Mouse (Mus musculus) MEL (cell line): ENCODE results near the gene Tnrc6c. TPM values are rescaled to one million over a fixed set of nuclear protein-coding genes. Genes with fewer than 3 reads are reported as not detected.

Experiments
- DNase-seq: peaks from one replicate; pipeline ENCODE4 v3.0.0; 2011; ENCODE audit warnings: low read depth, low spot score
- H3K27ac ChIP-seq: 2 replicates; pipeline ENCODE4 v1.5.1; 2012; ENCODE audit warnings: low read depth, mild to moderate bottlenecking, control low read depth, low read length, moderate library complexity; ENCODE audit not compliant: control insufficient read depth
- H3K27me3 ChIP-seq, 2 experiments: fragments of 150-350 bp in 1 of 2; sonication (generic) in 1 of 2; 2 replicates each; pipeline ENCODE4 v1.6.1; 2012; ENCODE audit warnings: low read length in 2 of 2, mild to moderate bottlenecking in 2 of 2, improper control_type of control experiment in 1 of 2, moderate library complexity in 1 of 2; ENCODE audit not compliant: insufficient read depth in 2 of 2, control insufficient read depth in 1 of 2
- H3K36me3 ChIP-seq, 2 experiments: 2 replicates each; pipeline ENCODE4 v1.6.1; 2012 to 2014; ENCODE audit warnings: low read length in 2 of 2, improper control_type of control experiment in 1 of 2, inconsistent platforms in 1 of 2, mild to moderate bottlenecking in 1 of 2; ENCODE audit not compliant: insufficient read depth in 2 of 2, control insufficient read depth in 1 of 2
- H3K4me1 ChIP-seq, 2 experiments: fragments of 150-350 bp in 1 of 2; sonication (generic) in 1 of 2; 2 replicates each; pipeline ENCODE4 v1.6.1; 2012; ENCODE audit warnings: low read length in 2 of 2, improper control_type of control experiment in 1 of 2, mild to moderate bottlenecking in 1 of 2; ENCODE audit not compliant: insufficient read depth in 2 of 2, control insufficient read depth in 1 of 2
- H3K4me3 ChIP-seq, 2 experiments: fragments of 150-350 bp in 1 of 2; sonication (generic) in 1 of 2; 2 replicates each; pipeline ENCODE4 v1.5.1; 2012; ENCODE audit warnings: low read depth in 2 of 2, low read length in 2 of 2, mild to moderate bottlenecking in 2 of 2, moderate library complexity in 2 of 2, control low read depth in 1 of 2, improper control_type of control experiment in 1 of 2; ENCODE audit not compliant: control insufficient read depth in 1 of 2, insufficient read depth in 1 of 2
- H3K79me2 ChIP-seq: 2 replicates; pipeline ENCODE4 v1.6.1; 2012; ENCODE audit warnings: mild to moderate bottlenecking, low read length, moderate library complexity; ENCODE audit not compliant: control insufficient read depth, poor library complexity, insufficient read depth
- H3K9ac ChIP-seq: 2 replicates; pipeline ENCODE4 v1.6.1; 2012; ENCODE audit warnings: low read depth, mild to moderate bottlenecking, control low read depth, low read length, moderate library complexity; ENCODE audit not compliant: control insufficient read depth, poor library complexity, severe bottlenecking
- H3K9me3 ChIP-seq: fragments of 150-350 bp; sonication (generic); replicated peaks from 2 replicates; pipeline ENCODE4 v1.6.1; 2012; ENCODE audit warnings: mild to moderate bottlenecking, low read length, improper control_type of control experiment, moderate library complexity; ENCODE audit not compliant: insufficient read depth
- BHLHE40 ChIP-seq: IDR thresholded peaks from 2 replicates; pipeline ENCODE4 v1.6.1; 2012; ENCODE audit warnings: low read depth, mild to moderate bottlenecking, inconsistent platforms, low read length, improper control_type of control experiment, borderline replicate concordance
- CHD1 ChIP-seq: IDR thresholded peaks from 2 replicates; pipeline ENCODE4 v1.6.1; 2012; ENCODE audit warnings: low read depth, mild to moderate bottlenecking, inconsistent platforms, low read length, improper control_type of control experiment
- CHD2 ChIP-seq: IDR thresholded peaks from 2 replicates; pipeline ENCODE4 v1.6.1; 2011; ENCODE audit warnings: low read length, improper control_type of control experiment
- CTCF ChIP-seq, 3 experiments: IDR thresholded peaks in 2 of 3; conservative IDR thresholded peaks in 1 of 3; 2 replicates each; pipeline ENCODE4 v1.5.1; 2011 to 2012; ENCODE audit warnings: low read length in 3 of 3, low read depth in 2 of 3, mild to moderate bottlenecking in 2 of 3, improper control_type of control experiment in 1 of 3, inconsistent platforms in 1 of 3, mixed read lengths in 1 of 3, moderate library complexity in 1 of 3; ENCODE audit not compliant: control insufficient read depth in 1 of 3, insufficient read depth in 1 of 3, poor library complexity in 1 of 3, severe bottlenecking in 1 of 3
- E2F4 ChIP-seq: IDR thresholded peaks from 2 replicates; pipeline ENCODE4 v1.6.1; 2011; ENCODE audit warnings: low read depth, low read length, improper control_type of control experiment, borderline replicate concordance
- ELF1 ChIP-seq: IDR thresholded peaks from 2 replicates; pipeline ENCODE4 v1.6.1; 2014; ENCODE audit warnings: low read depth, mild to moderate bottlenecking, inconsistent platforms, low read length, improper control_type of control experiment, moderate library complexity
- EP300 ChIP-seq, 2 experiments: IDR thresholded peaks; 2 replicates each; pipeline ENCODE4 v1.6.1; 2011; ENCODE audit warnings: improper control_type of control experiment in 2 of 2, low read length in 2 of 2, low read depth in 1 of 2, mild to moderate bottlenecking in 1 of 2
- GABPA ChIP-seq: IDR thresholded peaks from 2 replicates; pipeline ENCODE4 v1.6.1; 2012; ENCODE audit warnings: low read depth, mild to moderate bottlenecking, inconsistent platforms, low read length, improper control_type of control experiment, moderate library complexity
- HCFC1 ChIP-seq: IDR thresholded peaks from 2 replicates; pipeline ENCODE4 v1.6.1; 2012; ENCODE audit warnings: low read depth, mild to moderate bottlenecking, inconsistent platforms, low read length, improper control_type of control experiment, moderate library complexity
- MAX ChIP-seq: IDR thresholded peaks from 2 replicates; pipeline ENCODE4 v1.6.1; 2011; ENCODE audit warnings: low read length, improper control_type of control experiment
- MAZ ChIP-seq: IDR thresholded peaks from 2 replicates; pipeline ENCODE4 v1.6.1; 2012; ENCODE audit warnings: low read depth, mild to moderate bottlenecking, inconsistent platforms, low read length, improper control_type of control experiment
- MEF2A ChIP-seq: IDR thresholded peaks from 2 replicates; pipeline ENCODE4 v1.6.1; 2014; ENCODE audit warnings: low read depth, mild to moderate bottlenecking, inconsistent platforms, low read length, improper control_type of control experiment; ENCODE audit not compliant: poor library complexity, insufficient replicate concordance, severe bottlenecking; ENCODE audit errors: extremely low read depth
- MXI1 ChIP-seq: IDR thresholded peaks from 2 replicates; pipeline ENCODE4 v1.6.1; 2011; ENCODE audit warnings: mild to moderate bottlenecking, low read depth, low read length, improper control_type of control experiment
- MYC ChIP-seq: IDR thresholded peaks from 2 replicates; pipeline ENCODE4 v1.6.1; 2011; ENCODE audit warnings: low read depth, mild to moderate bottlenecking, low read length, improper control_type of control experiment, moderate library complexity
- NELFE ChIP-seq: IDR thresholded peaks from 2 replicates; pipeline ENCODE4 v1.6.1; 2011; ENCODE audit warnings: low read depth, low read length, improper control_type of control experiment
- NRF1 ChIP-seq: IDR thresholded peaks from 2 replicates; pipeline ENCODE4 v1.6.1; 2014; ENCODE audit warnings: low read depth, mild to moderate bottlenecking, inconsistent platforms, low read length, improper control_type of control experiment, moderate library complexity; ENCODE audit not compliant: poor library complexity, insufficient read depth, severe bottlenecking
- POLR2AphosphoS2 ChIP-seq: IDR thresholded peaks from 2 replicates; pipeline ENCODE4 v1.6.1; 2011; ENCODE audit warnings: low read length, improper control_type of control experiment
- RAD21 ChIP-seq: IDR thresholded peaks from 2 replicates; pipeline ENCODE4 v1.6.1; 2011; ENCODE audit warnings: mild to moderate bottlenecking, low read depth, low read length, improper control_type of control experiment
- RCOR1 ChIP-seq: IDR thresholded peaks from 2 replicates; pipeline ENCODE4 v1.6.1; 2012; ENCODE audit warnings: low read depth, mild to moderate bottlenecking, inconsistent platforms, low read length, improper control_type of control experiment
- SIN3A ChIP-seq: IDR thresholded peaks from 2 replicates; pipeline ENCODE4 v1.6.1; 2012; ENCODE audit warnings: low read length, improper control_type of control experiment, inconsistent platforms
- SMC3 ChIP-seq: IDR thresholded peaks from 2 replicates; pipeline ENCODE4 v1.6.1; 2011; ENCODE audit warnings: low read depth, low read length, improper control_type of control experiment
- TBP ChIP-seq: IDR thresholded peaks from 2 replicates; pipeline ENCODE4 v1.8.0; 2011; ENCODE audit warnings: low read depth, low read length, improper control_type of control experiment
- TCF12 ChIP-seq: IDR thresholded peaks from 2 replicates; pipeline ENCODE4 v1.6.1; 2014; ENCODE audit warnings: low read depth, mild to moderate bottlenecking, inconsistent platforms, low read length, improper control_type of control experiment, moderate library complexity
- UBTF ChIP-seq: IDR thresholded peaks from 2 replicates; pipeline ENCODE4 v1.6.1; 2012; ENCODE audit warnings: low read depth, mild to moderate bottlenecking, inconsistent platforms, low read length, improper control_type of control experiment, moderate library complexity, borderline replicate concordance; ENCODE audit not compliant: insufficient read depth
- USF2 ChIP-seq, 2 experiments: IDR thresholded peaks; 2 replicates each; pipeline ENCODE4 v1.6.1; 2011 to 2012; ENCODE audit warnings: improper control_type of control experiment in 2 of 2, low read length in 2 of 2, borderline replicate concordance in 1 of 2, inconsistent platforms in 1 of 2, low read depth in 1 of 2, mild to moderate bottlenecking in 1 of 2; ENCODE audit not compliant: insufficient read depth in 1 of 2
- ZC3H11A ChIP-seq: IDR thresholded peaks from 2 replicates; pipeline ENCODE4 v1.6.1; 2012; ENCODE audit warnings: low read depth, mild to moderate bottlenecking, inconsistent platforms, low read length, improper control_type of control experiment
- ZKSCAN1 ChIP-seq: IDR thresholded peaks from 2 replicates; pipeline ENCODE4 v1.6.1; 2012; ENCODE audit warnings: low read depth, mild to moderate bottlenecking, inconsistent platforms, low read length, improper control_type of control experiment, moderate library complexity
- ZNF384 ChIP-seq: IDR thresholded peaks from 2 replicates; pipeline ENCODE4 v1.6.1; 2012; ENCODE audit warnings: low read depth, mild to moderate bottlenecking, inconsistent platforms, low read length, improper control_type of control experiment
- polyA plus RNA-seq, 2 experiments: library from polyadenylated mRNA; stranded (reverse) in 1 of 2; unstranded in 1 of 2; fragments of >175 nt in 1 of 2; fragments of >200 nt in 1 of 2; gene quantifications; 2 replicates each; pipeline versions ENCODE4 v1.2.1 to v1.2.4; 2012; ENCODE audit warnings: low replicate concordance in 2 of 2, low read depth in 1 of 2; ENCODE audit not compliant: insufficient read length in 2 of 2, insufficient read depth in 1 of 2, missing spikeins in 1 of 2
- total RNA-seq: library from RNA; depleted of rRNA; stranded (reverse); fragments of 300-350 nt; gene quantifications from 2 replicates; pipeline ENCODE4 v1.2.3, GENCODE M21; 2012

Tnrc6c gene
- total and polyA plus RNA-seq, 3 experiments = 16.0 to 19.1 TPM; not detected in 1

DNA sequence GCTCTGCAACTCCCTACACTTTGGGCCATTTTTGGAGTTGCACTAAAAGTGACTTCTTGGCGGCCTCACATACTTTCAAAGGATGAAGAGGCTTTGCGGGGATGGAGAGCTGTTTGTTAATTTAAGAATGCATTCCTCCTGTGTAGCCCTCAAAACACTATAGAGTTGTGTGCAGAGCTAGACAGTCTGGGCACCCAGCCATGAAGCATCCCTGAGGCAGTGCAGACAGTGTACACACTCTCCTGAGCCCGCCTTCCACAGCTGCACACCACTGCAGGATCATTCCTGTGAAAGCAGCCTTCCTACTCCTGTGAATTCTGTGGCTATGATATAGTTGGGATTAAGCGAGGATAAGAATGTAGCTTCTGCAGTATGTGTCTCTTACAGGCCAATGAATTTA is 4.9 kb downstream of the Tnrc6c start:
- no peak for DNase-seq
- TF ChIP-seq ELF1 = no peak
- no peak for TF ChIP-seq GABPA
- TF ChIP-seq SMC3 = no peak
- TF ChIP-seq ZKSCAN1 = no peak
- TF ChIP-seq SIN3A = no peak
- TF ChIP-seq CHD1 = no peak
- TF ChIP-seq NELFE = no peak
- TF ChIP-seq TBP = no peak
- TF ChIP-seq MAX = no peak
- TF ChIP-seq HCFC1 = no peak
- TF ChIP-seq POLR2AphosphoS2 = no peak
- H3K9me3 ChIP-seq = no peaks in the 10 kb centered on the region
- H3K79me2 ChIP-seq = peaks cover 73% of the 10 kb centered on the region
- peaks cover 31 to 36% of the 10 kb centered on the region in 2 experiments for H3K4me1 ChIP-seq
- H3K9ac ChIP-seq = no peak overlapping the region
- no peaks in the 10 kb centered on the region for H3K27me3 ChIP-seq
- no peak overlapping the region for H3K4me3 ChIP-seq
- peaks cover 0 to 54% of the 10 kb centered on the region in 2 experiments; a peak in 2 of 4 replicates for H3K36me3 ChIP-seq
- H3K27ac ChIP-seq = no peak overlapping the region

DNA sequence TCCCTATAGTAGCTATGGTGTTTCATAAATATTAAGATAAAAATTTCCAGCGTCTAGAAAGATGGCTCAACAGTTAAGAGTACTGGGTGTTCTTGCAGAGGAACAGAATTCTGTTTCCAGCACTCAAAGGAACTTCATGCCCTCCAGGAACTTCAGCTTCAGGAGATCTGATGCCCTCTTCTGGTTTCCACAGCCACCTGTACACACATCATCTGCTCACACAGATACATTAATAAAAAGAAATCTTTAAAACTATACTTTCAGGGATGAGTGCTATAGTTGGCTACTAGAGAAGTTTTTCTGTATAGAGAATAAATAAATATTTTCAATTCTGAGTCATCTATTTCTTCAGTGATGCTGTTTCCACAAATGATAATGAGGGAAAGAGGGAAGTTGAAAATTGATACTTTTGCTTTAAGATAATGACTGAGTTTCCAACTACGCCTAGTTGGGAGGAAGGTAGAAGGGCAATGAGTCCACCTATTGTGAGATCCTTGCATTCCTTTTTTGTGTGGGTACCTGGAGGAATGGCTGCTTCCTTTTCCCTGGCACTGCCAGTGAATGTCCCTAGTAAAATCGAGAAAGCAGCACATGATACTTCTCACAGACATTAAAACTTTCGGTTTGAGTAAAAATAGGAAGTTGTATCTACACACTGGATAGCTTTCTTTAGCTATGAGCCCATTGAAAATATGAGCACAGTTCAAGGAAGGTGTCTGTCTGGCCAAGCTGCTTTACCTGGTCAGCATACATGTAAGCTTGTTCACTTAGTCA is 9.1 kb downstream of the Tnrc6c start:
- Histone ChIP-seq H3K27me3 (no peaks in the 10 kb centered on the region), H3K9ac (peak overlapping the region; percentile 50; the same call in 1 of the 2 replicates), H3K36me3 (peaks cover 0 to 49% of the 10 kb centered on the region in 2 experiments; a peak in 3 of 4 replicates), H3K4me1 (peaks cover 24 to 30% of the 10 kb centered on the region in 2 experiments), H3K27ac (peak overlapping the region; percentile 81), H3K4me3 (peak overlapping the region; percentile 40 to 53), H3K9me3 (no peaks in the 10 kb centered on the region), H3K79me2 (peaks cover 73% of the 10 kb centered on the region)
- DNase-seq = peak; percentile 80
- TF ChIP-seq CHD2 (no peak), MEF2A (no peak), TCF12 (no peak), MAX (no peak), UBTF (no peak), EP300 (IDR thresholded peaks at IDR 0.05; ENCODE audit: low read depth in 1 of 2, low read length in 2 of 2) (peak; percentile 62 to 92; a peak in 3 of 4 replicates), GABPA (no peak), RAD21 (no peak), BHLHE40 (no peak), NELFE (no peak), CTCF (IDR thresholded peaks at IDR 0.05 in 2 of 3, conservative IDR thresholded peaks at IDR 0.05 in 1 of 3; ENCODE audit: control insufficient read depth in 1 of 3, insufficient read depth in 1 of 3, low read depth in 2 of 3, low read length in 3 of 3, poor library complexity in 1 of 3, severe bottlenecking in 1 of 3) (no peak; a peak in 1 of 6 replicates), ZNF384 (no peak; the same call in 1 of the 2 replicates), MXI1 (peak; percentile 59; the same call in 1 of the 2 replicates), TBP (0 out of 2 replicates have a peak, but pooled peaks have one; percentile 35), USF2 (IDR thresholded peaks at IDR 0.05; ENCODE audit: borderline replicate concordance in 1 of 2, insufficient read depth in 1 of 2, low read depth in 1 of 2, low read length in 2 of 2) (no peak), HCFC1 (no peak), ZC3H11A (no peak), ELF1 (no peak), MYC (no peak), ZKSCAN1 (no peak), E2F4 (no peak), SMC3 (no peak), RCOR1 (peak; percentile 68; the same call in 1 of the 2 replicates), MAZ (no peak), NRF1 (no peak)
